Mouse (Mus musculus): ENCODE measurements at regions not wholly inside any gene's neighbourhood (a gene's known extent, or its start where the extent isn't known, plus 50 kb on each side); places are given as distances from the start of the nearest gene placed in this dataset.

- Histone ChIP-seq H3K4me3 (replicated peaks; ENCODE audit: control insufficient read depth, low read depth, low read length) (no peak overlapping the region), H3K27ac (ENCODE audit: control insufficient read depth, insufficient read depth, low read depth, low read length, poor library complexity) (no peak overlapping the region), H3K4me1 (ENCODE audit: control insufficient read depth, insufficient read depth, low read length) (no peaks in the 10 kb centered on the region)
- TF ChIP-seq CTCF (IDR thresholded peaks at IDR 0.05; ENCODE audit: control insufficient read depth, insufficient read depth, low read length) (no peak), POLR2A (IDR thresholded peaks at IDR 0.05; ENCODE audit: borderline replicate concordance, control insufficient read depth, low read depth, low read length) (no peak)
Observed at GRCm38 (mm10) chr15:61240344-61240743, 317.5 kb upstream of the A1bg start.

- TF ChIP-seq CTCF (IDR thresholded peaks at IDR 0.05; ENCODE audit: control insufficient read depth, insufficient read depth, low read length) (no peak), POLR2A (IDR thresholded peaks at IDR 0.05; ENCODE audit: borderline replicate concordance, control insufficient read depth, low read depth, low read length) (no peak)
- Histone ChIP-seq H3K4me1 (ENCODE audit: control insufficient read depth, insufficient read depth, low read length) (no peaks in the 10 kb centered on the region), H3K27ac (ENCODE audit: control insufficient read depth, insufficient read depth, low read depth, low read length, poor library complexity) (no peak overlapping the region), H3K4me3 (replicated peaks; ENCODE audit: control insufficient read depth, low read depth, low read length) (no peak overlapping the region)
- WGBS = 88% methylated on average over 7 of the region's 7 CpGs
Observed at GRCm38 (mm10) chr15:61239414-61239813, 316.6 kb upstream of the A1bg start.

DNA sequence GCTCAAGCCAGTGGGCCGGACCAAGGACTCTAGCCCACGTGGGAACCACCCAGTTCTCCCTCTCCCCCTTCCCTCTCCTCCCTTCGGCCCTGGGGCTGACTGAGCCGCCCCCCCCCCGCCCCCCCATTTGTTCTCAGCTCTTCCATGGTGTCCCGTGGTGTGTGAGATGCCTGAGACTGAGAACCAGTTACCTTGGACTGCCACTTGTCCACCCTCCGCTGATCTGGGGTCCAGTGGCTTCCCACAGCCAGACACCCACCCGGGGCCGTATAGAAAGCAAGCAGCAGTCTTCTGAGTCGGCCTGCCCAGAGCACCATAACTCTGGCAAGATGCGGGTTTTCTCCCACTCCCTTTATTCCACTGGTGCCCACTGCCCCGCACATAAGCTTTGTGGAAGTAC is 316.2 kb upstream of the A1bg start:
- no peak overlapping the region for H3K4me3 ChIP-seq (replicated peaks; ENCODE audit: control insufficient read depth, low read depth, low read length)
- TF ChIP-seq CTCF (IDR thresholded peaks at IDR 0.05; ENCODE audit: control insufficient read depth, insufficient read depth, low read length) (no peak), POLR2A (IDR thresholded peaks at IDR 0.05; ENCODE audit: borderline replicate concordance, control insufficient read depth, low read depth, low read length) (no peak)
- H3K4me1 ChIP-seq (ENCODE audit: control insufficient read depth, insufficient read depth, low read length) = no peaks in the 10 kb centered on the region
- no peak overlapping the region for H3K27ac ChIP-seq (ENCODE audit: control insufficient read depth, insufficient read depth, low read depth, low read length, poor library complexity)
- WGBS = 76% methylated on average over 11 of the region's 12 CpGs

GRCm38 (mm10) chr15:61229579-61229978 is 306.8 kb upstream of the A1bg start:
- no peak for TF ChIP-seq POLR2A (IDR thresholded peaks at IDR 0.05; ENCODE audit: borderline replicate concordance, control insufficient read depth, low read depth, low read length)
- no peak for TF ChIP-seq CTCF (IDR thresholded peaks at IDR 0.05; ENCODE audit: control insufficient read depth, insufficient read depth, low read length)
- Histone ChIP-seq H3K4me3 (replicated peaks; ENCODE audit: control insufficient read depth, low read depth, low read length) (no peak overlapping the region), H3K27ac (ENCODE audit: control insufficient read depth, insufficient read depth, low read depth, low read length, poor library complexity) (no peak overlapping the region), H3K4me1 (ENCODE audit: control insufficient read depth, insufficient read depth, low read length) (no peaks in the 10 kb centered on the region)
- 85% methylated on average over 3 of the region's 3 CpGs for WGBS

DNA sequence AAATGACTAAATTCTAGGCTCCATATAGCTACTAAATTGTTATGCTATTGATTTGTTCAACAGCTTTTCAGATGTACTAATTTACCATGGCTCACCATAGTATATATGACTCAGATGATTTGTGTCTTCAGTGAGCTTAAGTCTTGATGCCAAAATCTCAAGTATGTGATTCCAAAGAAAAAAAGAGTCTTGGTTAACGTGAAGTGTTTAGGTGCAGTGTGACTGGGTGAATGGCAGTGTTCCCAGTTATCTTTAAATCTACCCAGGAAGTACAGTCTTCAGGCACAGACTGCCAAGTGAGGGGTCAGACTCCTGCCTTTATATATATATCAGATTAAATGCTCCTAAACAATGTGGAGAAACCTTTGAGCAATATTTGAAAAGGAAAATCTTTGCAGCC is 300.1 kb upstream of the A1bg start:
- TF ChIP-seq POLR2A (IDR thresholded peaks at IDR 0.05; ENCODE audit: borderline replicate concordance, control insufficient read depth, low read depth, low read length) (no peak), CTCF (IDR thresholded peaks at IDR 0.05; ENCODE audit: control insufficient read depth, insufficient read depth, low read length) (no peak)
- H3K4me3 ChIP-seq (replicated peaks; ENCODE audit: control insufficient read depth, low read depth, low read length) = no peak overlapping the region
- no peak overlapping the region for H3K27ac ChIP-seq (ENCODE audit: control insufficient read depth, insufficient read depth, low read depth, low read length, poor library complexity)
- WGBS = 8% methylated on average over 1 of the region's 1 CpGs
- H3K4me1 ChIP-seq (ENCODE audit: control insufficient read depth, insufficient read depth, low read length) = no peaks in the 10 kb centered on the region

- no peak overlapping the region for H3K27ac ChIP-seq (ENCODE audit: control insufficient read depth, insufficient read depth, low read depth, low read length, poor library complexity)
- H3K4me1 ChIP-seq (ENCODE audit: control insufficient read depth, insufficient read depth, low read length) = no peaks in the 10 kb centered on the region
- TF ChIP-seq POLR2A (IDR thresholded peaks at IDR 0.05; ENCODE audit: borderline replicate concordance, control insufficient read depth, low read depth, low read length) (no peak), CTCF (IDR thresholded peaks at IDR 0.05; ENCODE audit: control insufficient read depth, insufficient read depth, low read length) (no peak)
- no peak overlapping the region for H3K4me3 ChIP-seq (replicated peaks; ENCODE audit: control insufficient read depth, low read depth, low read length)
Observed at GRCm38 (mm10) chr15:61210161-61210560, 287.3 kb upstream of the A1bg start.

GRCm38 (mm10) chr15:61189981-61190380 is 267.2 kb upstream of the A1bg start:
- TF ChIP-seq CTCF (IDR thresholded peaks at IDR 0.05; ENCODE audit: control insufficient read depth, insufficient read depth, low read length) (no peak), POLR2A (IDR thresholded peaks at IDR 0.05; ENCODE audit: borderline replicate concordance, control insufficient read depth, low read depth, low read length) (no peak)
- WGBS = 74% methylated on average over 1 of the region's 1 CpGs
- Histone ChIP-seq H3K27ac (ENCODE audit: control insufficient read depth, insufficient read depth, low read depth, low read length, poor library complexity) (no peak overlapping the region), H3K4me3 (replicated peaks; ENCODE audit: control insufficient read depth, low read depth, low read length) (no peak overlapping the region), H3K4me1 (ENCODE audit: control insufficient read depth, insufficient read depth, low read length) (no peaks in the 10 kb centered on the region)

DNA sequence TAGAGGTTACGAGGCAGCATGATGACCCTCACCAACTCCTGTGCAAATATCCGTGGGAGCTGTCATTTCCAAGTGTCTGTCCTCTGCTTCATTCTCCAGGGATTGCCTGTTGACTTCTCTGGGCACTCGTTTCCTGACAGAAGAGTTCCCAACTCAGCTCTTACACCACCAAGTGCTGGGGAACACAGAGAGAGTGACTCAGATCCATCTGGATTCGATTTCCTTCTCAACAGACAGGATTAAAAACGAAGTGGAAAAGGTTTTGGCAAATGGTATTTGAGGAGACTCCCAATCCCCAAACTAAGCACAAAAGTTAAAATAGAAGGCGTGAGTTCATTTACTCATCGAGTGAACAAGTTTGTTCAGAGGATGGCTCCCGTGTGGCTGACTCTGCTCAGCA is 266.7 kb upstream of the A1bg start:
- WGBS = 73% methylated on average over 8 of the region's 8 CpGs
- Histone ChIP-seq H3K4me1 (ENCODE audit: control insufficient read depth, insufficient read depth, low read length) (no peaks in the 10 kb centered on the region), H3K4me3 (replicated peaks; ENCODE audit: control insufficient read depth, low read depth, low read length) (no peak overlapping the region), H3K27ac (ENCODE audit: control insufficient read depth, insufficient read depth, low read depth, low read length, poor library complexity) (no peak overlapping the region)
- TF ChIP-seq CTCF (IDR thresholded peaks at IDR 0.05; ENCODE audit: control insufficient read depth, insufficient read depth, low read length) = no peak
- TF ChIP-seq POLR2A (IDR thresholded peaks at IDR 0.05; ENCODE audit: borderline replicate concordance, control insufficient read depth, low read depth, low read length) = no peak

DNA sequence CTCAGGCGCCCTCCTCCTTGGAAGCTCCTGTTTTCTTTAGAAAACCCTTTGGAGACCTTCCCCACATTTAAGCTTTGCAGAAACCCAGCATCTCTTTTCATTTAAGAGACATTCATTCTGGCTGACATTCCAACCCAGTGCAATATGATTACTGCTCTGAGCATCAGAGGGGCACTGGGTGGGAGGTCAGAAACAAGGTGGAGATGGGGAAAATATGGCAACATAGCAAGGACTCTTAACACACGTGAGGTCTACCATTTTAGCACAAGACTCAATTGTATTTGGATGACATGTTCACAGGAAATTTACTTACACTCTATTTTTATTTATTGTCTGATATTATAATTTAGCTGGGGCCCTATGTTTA is 261.8 kb upstream of the A1bg start:
- no peaks in the 10 kb centered on the region for H3K4me1 ChIP-seq (ENCODE audit: control insufficient read depth, insufficient read depth, low read length)
- H3K4me3 ChIP-seq (replicated peaks; ENCODE audit: control insufficient read depth, low read depth, low read length) = no peak overlapping the region
- WGBS = 80% methylated on average over 2 of the region's 2 CpGs
- TF ChIP-seq POLR2A (IDR thresholded peaks at IDR 0.05; ENCODE audit: borderline replicate concordance, control insufficient read depth, low read depth, low read length) = no peak
- no peak for TF ChIP-seq CTCF (IDR thresholded peaks at IDR 0.05; ENCODE audit: control insufficient read depth, insufficient read depth, low read length)
- no peak overlapping the region for H3K27ac ChIP-seq (ENCODE audit: control insufficient read depth, insufficient read depth, low read depth, low read length, poor library complexity)
